Mouse (Mus musculus) gastrocnemius, postnatal 4 days (tissue): ENCODE data around the gene Ddt. TPM values are rescaled to one million over a fixed set of nuclear protein-coding genes. Genes with fewer than 3 reads are reported as not detected.
"Not testable (repeated sequence)": the region's sequence is repeated elsewhere in the genome, so short reads cannot be mapped to it uniquely, and the experiment has no call there.

ENCODE experiments used
- DNase-seq, 2 experiments: peaks; one replicate each; pipeline ENCODE4 v3.0.0; 2021 to 2022; ENCODE audit warnings: low spot score in 2 of 2, mixed read lengths in 2 of 2
- total RNA-seq, 2 experiments: library from RNA; stranded (reverse); gene quantifications; 2 replicates each; pipeline ENCODE4 v1.2.3; 2021

Ddt gene
- total RNA-seq, 2 experiments from 2014 or later = 28.2 to 29.4 TPM

DNA sequence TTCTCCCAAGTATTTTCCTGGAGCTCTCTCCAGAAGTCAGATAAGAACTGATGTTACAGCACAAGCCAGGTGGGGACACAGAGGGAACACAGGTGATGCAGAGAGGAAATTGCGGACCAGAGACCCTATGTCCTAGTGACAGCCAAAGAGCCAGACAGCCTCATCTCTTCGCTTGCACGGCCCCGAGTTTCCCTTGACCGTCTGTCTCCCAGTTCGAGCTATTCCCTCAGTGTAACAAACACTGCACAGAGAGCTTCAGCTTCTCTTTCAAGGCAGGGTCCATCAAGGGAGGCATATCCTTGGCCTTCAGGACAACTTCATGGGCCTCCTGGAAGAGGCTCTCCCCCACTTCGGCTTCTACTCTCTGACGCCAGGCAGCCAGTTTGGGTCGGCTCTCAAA, 1.4 kb upstream of the Ddt start:
- no peak for DNase-seq

DNA sequence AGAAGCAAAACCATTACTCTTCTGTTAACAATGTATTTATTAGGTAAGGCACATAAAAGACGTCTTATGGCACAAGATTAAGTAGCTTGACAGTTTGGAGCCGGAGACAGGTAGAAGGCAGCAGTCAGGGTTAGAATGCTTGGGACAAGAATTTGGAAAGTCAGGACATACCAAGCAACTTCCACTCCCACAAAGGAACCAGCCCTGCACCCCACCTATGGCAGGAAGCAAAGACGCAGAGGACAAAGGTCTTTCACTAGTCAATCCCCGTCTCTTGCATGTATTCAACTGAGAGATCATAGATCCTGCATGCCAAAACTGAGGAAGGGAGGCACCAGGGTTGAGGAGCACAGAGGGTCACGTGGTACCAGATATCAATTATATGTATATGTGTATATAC, 888 bp upstream of the Ddt start:
- no peak for DNase-seq

DNA sequence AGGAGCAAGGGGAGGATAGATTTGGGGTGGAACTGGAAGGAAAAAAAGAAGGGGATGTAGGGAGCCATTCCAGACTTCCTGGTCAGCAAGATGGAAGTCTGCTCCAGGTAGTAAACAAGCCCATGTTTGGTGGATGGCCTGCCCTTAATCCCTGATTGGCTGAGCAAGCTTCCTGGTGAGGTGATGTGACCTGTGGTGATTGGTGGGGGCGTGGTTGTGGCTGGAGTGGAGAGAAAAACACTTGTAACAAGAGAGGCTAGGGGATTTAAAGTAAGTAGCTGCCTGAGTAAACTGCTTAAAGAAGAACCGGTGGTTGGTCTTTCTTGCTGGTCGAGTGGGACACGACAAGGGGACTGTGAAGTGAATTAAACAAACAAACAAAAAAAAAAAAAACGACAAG, 5.5 kb downstream of the Ddt start:
- not testable (repeated sequence) for DNase-seq

DNA sequence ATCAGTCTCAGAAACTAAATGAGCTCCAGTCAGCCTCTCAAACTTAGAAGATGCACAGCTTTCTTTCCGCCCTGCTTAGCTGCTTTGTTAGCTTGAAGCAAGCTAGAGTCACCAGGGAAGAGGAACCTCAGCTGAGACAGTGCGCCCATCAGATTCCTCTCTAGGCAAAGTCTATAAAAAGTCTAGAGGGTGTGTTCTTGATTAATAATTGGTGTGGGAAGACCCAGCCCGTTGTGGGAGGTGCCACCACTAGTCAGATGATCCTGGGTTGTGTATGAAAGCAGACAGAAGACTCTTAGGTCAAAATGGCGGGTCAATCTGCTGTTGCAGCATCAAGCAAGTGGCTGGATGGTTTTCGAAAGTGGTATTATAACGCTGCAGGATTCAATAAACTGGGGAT, 6.4 kb downstream of the Ddt start:
- no peak for DNase-seq

DNA sequence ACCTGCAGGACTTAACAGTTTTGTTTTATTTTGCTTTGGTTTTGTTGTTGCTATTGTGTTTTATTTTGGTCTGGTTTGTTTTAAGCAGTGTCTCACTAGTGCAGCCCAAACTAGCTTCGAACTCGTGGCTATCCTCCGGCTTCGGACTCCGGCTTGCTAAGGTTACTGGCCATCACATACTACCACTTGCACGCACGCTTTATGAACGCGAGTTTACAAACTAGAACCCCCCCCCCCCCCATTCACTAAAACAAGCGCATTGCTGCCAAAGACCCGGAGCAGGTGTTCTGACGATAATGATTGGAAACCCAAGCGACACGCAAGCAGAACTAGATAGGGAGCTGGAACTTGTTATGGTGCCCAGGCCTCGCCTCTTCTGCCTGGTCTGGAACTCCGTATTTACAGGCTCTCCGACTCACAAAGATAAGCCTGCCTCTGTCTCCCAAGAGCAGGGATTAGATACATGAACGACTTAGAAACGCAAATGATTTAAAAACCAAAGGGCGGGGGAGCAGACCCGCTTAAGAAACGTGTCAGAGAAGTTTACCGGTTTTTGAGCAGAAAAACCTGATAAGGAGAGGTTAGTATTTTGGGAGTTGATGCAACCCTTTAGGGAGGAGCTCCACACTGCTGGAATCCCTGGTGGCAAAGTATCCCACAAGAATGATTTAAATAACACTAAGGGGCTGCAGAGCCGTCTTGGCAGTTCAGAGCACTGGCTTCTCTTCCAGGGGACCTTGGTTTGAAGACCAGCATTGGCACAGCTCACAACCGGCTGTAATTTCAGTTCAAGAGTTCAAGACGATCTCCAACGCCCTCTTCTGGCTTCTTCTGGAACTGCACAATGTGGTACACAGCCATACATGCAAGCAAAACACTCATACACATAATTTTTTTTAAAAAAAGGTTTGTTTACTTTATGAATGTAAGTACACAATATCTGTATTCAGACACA, 8.4 kb downstream of the Ddt start:
- DNase-seq = peak; percentile 35 to 68

DNA sequence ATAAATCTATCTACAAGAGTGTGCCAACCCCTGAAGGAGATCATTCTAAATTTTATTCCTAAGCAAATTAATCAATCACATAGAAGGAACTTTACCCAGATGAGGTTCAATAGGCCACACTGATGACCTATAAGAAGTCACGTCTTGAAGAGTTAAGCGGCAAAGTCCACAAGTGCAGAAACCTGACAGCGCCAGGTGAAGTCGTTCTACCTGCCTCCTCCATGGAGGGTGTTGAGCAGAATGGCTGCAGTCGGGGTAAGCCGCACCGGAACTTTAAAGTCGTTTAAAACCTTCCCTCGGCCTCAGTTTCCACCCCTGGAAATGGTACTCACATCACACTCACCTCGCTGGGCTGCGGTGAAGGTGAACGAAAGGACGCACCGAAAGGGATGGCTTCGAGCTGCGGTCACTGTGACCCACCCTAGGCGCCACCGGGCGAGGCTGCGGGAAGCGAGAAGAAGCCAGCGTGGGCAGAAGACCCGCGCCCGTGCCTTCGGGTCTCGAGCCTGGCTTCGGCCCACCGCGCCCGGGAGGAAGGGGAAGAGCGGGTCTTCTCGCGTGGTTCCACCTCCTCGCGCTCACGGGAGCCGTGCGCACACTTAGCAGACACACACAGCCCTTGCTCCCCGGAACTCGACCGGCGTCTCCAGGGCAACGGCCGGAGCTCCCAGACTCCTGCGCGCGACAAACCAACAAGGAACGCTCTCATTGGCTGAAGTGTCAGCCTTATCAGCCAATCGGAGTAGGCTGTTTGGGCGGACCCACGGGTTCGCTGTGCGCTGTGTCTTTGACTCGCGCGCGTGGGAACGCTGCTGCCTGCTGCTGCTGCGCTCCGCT, 9.3 kb downstream of the Ddt start, which contains the start of gene Cabin1:
TSS of gene Cabin1 (minus strand) at position 660 of the 837 bp plus-strand sequence.
- peak; percentile 86 to 95 for DNase-seq

- no peak for DNase-seq
Observed at GRCm38 (mm10) chr10:75762413-75762812, 10.8 kb downstream of the Ddt start.

- no peak for DNase-seq
Observed at GRCm38 (mm10) chr10:75760311-75760710, 12.9 kb downstream of the Ddt start.

- no peak for DNase-seq
Observed at GRCm38 (mm10) chr10:75756719-75757118, 16.5 kb downstream of the Ddt start.

GRCm38 (mm10) chr10:75744017-75744416, 29.2 kb downstream of the Ddt start:
- peak; percentile 50 to 83 for DNase-seq

- no peak for DNase-seq
Observed at GRCm38 (mm10) chr10:75743369-75743768, 29.8 kb downstream of the Ddt start.

- DNase-seq = no peak
Observed at GRCm38 (mm10) chr10:75740866-75741265, 32.3 kb downstream of the Ddt start.

DNA sequence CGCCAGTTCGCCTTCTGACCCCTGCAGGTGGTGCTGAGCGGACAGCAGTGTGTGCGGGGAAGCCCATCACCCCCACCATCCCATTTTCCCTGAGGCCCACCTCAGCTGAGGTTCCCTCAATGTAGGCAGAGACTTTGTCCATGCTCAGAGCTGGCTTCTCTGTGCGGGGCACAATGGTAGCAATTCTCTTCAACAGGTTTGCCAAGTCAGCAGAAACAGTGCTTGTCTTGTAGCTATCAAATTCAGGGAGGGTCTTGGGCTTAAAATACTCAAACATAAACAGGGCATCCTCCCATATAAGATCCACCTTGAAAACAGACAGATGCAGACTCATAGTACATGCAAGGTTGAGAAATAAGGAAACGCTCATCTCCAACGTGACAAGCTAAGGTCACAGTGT, 47.8 kb downstream of the Ddt start:
- DNase-seq = no peak

Other genes with a start within 250 kb of the Ddt start
- 1 to 10 TPM; 2.8 to 3.3 TPM for gene Lrrc75b, start 213.1 kb downstream of the Ddt start, total RNA-seq
- under 1 TPM; 0.66 to 0.80 TPM for gene Ggt1, start 211.8 kb downstream of the Ddt start, total RNA-seq
- gene Ggt5, start 184.1 kb downstream of the Ddt start, total RNA-seq = 10 to 100 TPM; 10.8 to 13.1 TPM
- 1 to 10 TPM; 4.4 to 5.0 TPM for gene Susd2, start 129.4 kb downstream of the Ddt start, total RNA-seq
- gene Cabin1, start 9.1 kb downstream of the Ddt start, total RNA-seq = 10 to 100 TPM; 29.1 to 30.4 TPM
- not detected for gene Gm20441, start 7.5 kb upstream of the Ddt start, total RNA-seq
- gene Gstt3, start 8.0 kb upstream of the Ddt start, total RNA-seq = 1 to 10 TPM; 5.4 to 6.8 TPM
- gene Gstt1, start 25.2 kb upstream of the Ddt start, total RNA-seq = 10 to 100 TPM; 10.2 to 11.8 TPM
- not detected for gene Gstt4, start 49.1 kb upstream of the Ddt start, total RNA-seq
- 1 to 10 TPM; 7.6 to 9.2 TPM for gene Gstt2, start 64.0 kb upstream of the Ddt start, total RNA-seq
- gene Mif, start 86.8 kb upstream of the Ddt start, total RNA-seq = 100 to 1,000 TPM; 164 TPM
- 1 to 10 TPM in 1 of 2 experiments, under 1 TPM in 1; 0.96 to 1.0 TPM for gene Derl3, start 120.0 kb upstream of the Ddt start, total RNA-seq
- gene Smarcb1, start 148.2 kb upstream of the Ddt start, total RNA-seq = 10 to 100 TPM; 55.0 to 60.2 TPM
- gene Chchd10, start 159.7 kb upstream of the Ddt start, total RNA-seq = 100 to 1,000 TPM; 390 to 396 TPM
- 10 to 100 TPM; 12.7 to 15.0 TPM for gene Mmp11, start 163.1 kb upstream of the Ddt start, total RNA-seq
- not detected for gene Gm867, start 167.3 kb upstream of the Ddt start, total RNA-seq
- gene Vpreb3, start 169.6 kb upstream of the Ddt start, total RNA-seq = under 1 TPM in 1 of 2 experiments, not detected in 1; 0.62 TPM
- not detected for gene Gm5134, start 181.1 kb upstream of the Ddt start, total RNA-seq